8 mouse cellular contexts compared by ENCODE assay signal in the genomic region with DNA sequence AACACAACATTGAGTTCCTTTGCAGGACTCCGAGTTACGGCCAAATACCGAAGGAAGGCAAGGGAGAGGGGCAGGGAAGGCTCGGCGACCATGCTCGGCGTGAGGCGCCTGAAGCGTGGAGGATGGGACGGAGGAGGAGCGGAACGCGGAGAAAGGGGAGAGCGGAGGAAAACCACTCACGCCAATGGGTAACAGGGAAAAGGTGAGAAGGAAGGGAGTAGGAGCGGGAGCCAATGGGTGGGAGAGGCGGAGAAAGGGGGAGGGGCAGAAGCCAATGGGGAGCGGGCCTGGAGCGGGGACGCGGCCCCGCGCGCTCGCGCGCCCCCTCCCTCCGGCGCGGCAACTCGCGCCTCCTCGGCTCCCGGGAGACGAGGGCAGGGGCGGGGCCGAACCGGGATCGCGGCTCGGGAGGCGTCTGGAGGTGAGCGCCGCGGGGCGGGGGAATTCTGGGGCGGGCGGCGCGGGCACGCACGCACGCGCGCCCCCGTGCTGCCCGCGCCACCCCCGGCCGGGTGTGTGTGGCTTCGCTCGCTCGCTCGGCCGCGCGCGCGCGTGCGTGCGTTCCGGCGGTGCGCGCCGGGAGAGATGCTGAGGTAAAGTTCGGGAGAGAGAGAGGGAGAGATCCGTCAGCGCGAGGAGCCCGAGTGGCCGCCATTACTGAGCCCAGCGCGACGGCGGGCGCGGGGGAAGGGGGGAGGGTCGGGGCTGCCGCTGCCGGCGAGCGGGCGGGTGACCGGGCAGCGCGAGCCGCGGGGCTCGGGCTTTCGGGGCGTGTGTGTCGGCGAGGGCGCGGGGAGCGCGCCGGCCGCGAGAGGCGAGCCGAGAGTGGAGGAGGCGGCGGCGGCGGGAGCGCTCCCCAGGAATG. TPM values are rescaled to one million over a fixed set of nuclear protein-coding genes. Genes with fewer than 3 reads are reported as not detected.
DNase-seq lines count a peak whose midpoint lies in the region; ATAC-seq and TF ChIP-seq lines count a peak whose summit lies in the region.

A gene (plus strand): TSS at position 517 of the 865 bp plus-strand sequence.

- peaks cover 9% of the 10 kb centered on the region; the same call in 1 of the 2 replicates for H3K79me2 ChIP-seq in CH12.LX (replicated peaks; ENCODE audit: control insufficient read depth, extremely low read depth, insufficient read depth, poor library complexity, severe bottlenecking)

- no peaks in the 10 kb centered on the region for H3K36me3 ChIP-seq in CH12.LX (replicated peaks in 1 of 2; ENCODE audit: control insufficient read depth in 1 of 2, insufficient read depth in 1 of 2, low read length in 1 of 2)
- H3K36me3 ChIP-seq in forebrain, embryonic 11.5 days (ENCODE audit: control insufficient read depth, insufficient read depth, low read length) = no peaks in the 10 kb centered on the region
- H3K36me3 ChIP-seq in heart, embryonic 16.5 days (ENCODE audit: control insufficient read depth, insufficient read depth) = no peaks in the 10 kb centered on the region
- no peaks in the 10 kb centered on the region for H3K36me3 ChIP-seq in liver, embryonic 15.5 days (replicated peaks)
- H3K36me3 ChIP-seq in neural tube, embryonic 12.5 days = no peaks in the 10 kb centered on the region

- no peak for TF ChIP-seq RAD21 in CH12.LX (IDR thresholded peaks at IDR 0.05; ENCODE audit: low read depth, low read length)

- no peak for TF ChIP-seq CTCF in CH12.LX (conservative IDR thresholded peaks at IDR 0.05 in 1 of 2, IDR thresholded peaks at IDR 0.05 in 1 of 2; ENCODE audit: low read depth in 2 of 2, low read length in 2 of 2)

- in situ Hi-C loops in CH12.LX (cut with MboI; ENCODE audit: low pct_ligation_motif_present, low pct_unique_long_range_greater_than_20kb, low sequenced_read_pairs) = loop anchor here (5.0 kb wide), 1 partner anchor 119 kb away; no protein-coding TSS in a partner anchor

- peak within 1 kb of the TSS; percentile 82 to 94 (median 86) for H3K4me3 ChIP-seq in CH12.LX (replicated peaks in 1 of 3; ENCODE audit: low read depth in 2 of 3, low read length in 2 of 3, poor library complexity in 1 of 3)
- peak within 1 kb of the TSS; percentile 96 for H3K4me3 ChIP-seq in forebrain, embryonic 11.5 days (ENCODE audit: low read depth, low read length)
- H3K4me3 ChIP-seq in heart, embryonic 16.5 days (ENCODE audit: low read length) = peak within 1 kb of the TSS; percentile 94
- peak within 1 kb of the TSS; percentile 81 for H3K4me3 ChIP-seq in liver, embryonic 15.5 days (replicated peaks)
- H3K4me3 ChIP-seq in neural tube, embryonic 12.5 days = peak within 1 kb of the TSS; percentile 88

- TF ChIP-seq POLR2A in CH12.LX (IDR thresholded peaks at IDR 0.05; ENCODE audit: low read depth, low read length) = peak; percentile 63

- no peak for TF ChIP-seq EP300 in CH12.LX (IDR thresholded peaks at IDR 0.05; ENCODE audit: low read length)

- WGBS in forebrain, embryonic 11.5 days = under 1% methylated on average over 71 of the region's 119 CpGs
- under 1% methylated on average over 90 of the region's 119 CpGs for WGBS in heart, embryonic 16.5 days
- WGBS in liver, embryonic 15.5 days (ENCODE audit: insufficient replicate concordance) = under 1% methylated on average over 110 of the region's 119 CpGs
- under 1% methylated on average over 116 of the region's 119 CpGs for WGBS in neural tube, embryonic 12.5 days

- peak; percentile 93 for ATAC-seq in forebrain, embryonic 11.5 days (replicated peaks; ENCODE audit: low FRiP score)
- peak; percentile 96 for ATAC-seq in heart, embryonic 16.5 days (replicated peaks; ENCODE audit: extremely low read depth, insufficient read depth, low FRiP score)
- ATAC-seq in liver, embryonic 15.5 days (ENCODE audit: insufficient read depth) = peak; percentile 91
- ATAC-seq in neural tube, embryonic 12.5 days (ENCODE audit: low FRiP score, low read depth) = peak; percentile 98

- peak within 1 kb of the TSS; percentile 95 for H3K9ac ChIP-seq in CH12.LX (ENCODE audit: insufficient read depth, low read depth)
- peak within 1 kb of the TSS; percentile 99 for H3K9ac ChIP-seq in forebrain, embryonic 11.5 days (ENCODE audit: low read length)
- peak within 1 kb of the TSS; percentile 100 for H3K9ac ChIP-seq in heart, embryonic 16.5 days (ENCODE audit: low read length)
- H3K9ac ChIP-seq in liver, embryonic 15.5 days = peak within 1 kb of the TSS; percentile 72
- H3K9ac ChIP-seq in neural tube, embryonic 12.5 days = peak within 1 kb of the TSS; percentile 96

- dilution Hi-C loops in CH12.LX (cut with MboI; ENCODE audit: extremely low pct_ligation_motif_present, extremely low pct_unique_long_range_greater_than_20kb, low sequenced_read_pairs) = no loop called here

- DNase-seq in CH12.LX (ENCODE audit: extremely low read depth) = peak; percentile 77
- peak; percentile 70 for DNase-seq in c-Kit-positive CD71-positive TER-119-negative erythroid progenitor cells, embryonic 14.5 days (ENCODE audit: low read depth)
- DNase-seq in forebrain, embryonic 11.5 days (ENCODE audit: low spot score) = peak; percentile 99
- DNase-seq in kidney, postnatal 36 days = peak; percentile 97 to 99
- DNase-seq in telencephalon, adult 2 months (ENCODE audit: low read depth, low spot score) = peak; percentile 94

- peak within 1 kb of the TSS; percentile 78 for H3K4me2 ChIP-seq in CH12.LX (ENCODE audit: insufficient read depth, low read depth, poor library complexity, severe bottlenecking)
- H3K4me2 ChIP-seq in forebrain, embryonic 11.5 days (ENCODE audit: low read depth, low read length, severe bottlenecking) = peak within 1 kb of the TSS; percentile 77
- H3K4me2 ChIP-seq in heart, embryonic 16.5 days (ENCODE audit: low read depth, low read length) = peak within 1 kb of the TSS; percentile 87
- peak within 1 kb of the TSS; percentile 92 for H3K4me2 ChIP-seq in liver, embryonic 15.5 days
- peak within 1 kb of the TSS; percentile 70 for H3K4me2 ChIP-seq in neural tube, embryonic 12.5 days (replicated peaks)

- peaks cover 0 to 15% of the 10 kb centered on the region in 2 experiments; a peak in 2 of 4 replicates for H3K4me1 ChIP-seq in CH12.LX (ENCODE audit: control insufficient read depth in 1 of 2, insufficient read depth in 2 of 2)
- H3K4me1 ChIP-seq in forebrain, embryonic 11.5 days (replicated peaks; ENCODE audit: control insufficient read depth, insufficient read depth, low read length) = peaks cover 2% of the 10 kb centered on the region; the same call in 1 of the 2 replicates
- no peaks in the 10 kb centered on the region; the same call in 1 of the 2 replicates for H3K4me1 ChIP-seq in heart, embryonic 16.5 days (ENCODE audit: control insufficient read depth, insufficient read depth, low read length)
- H3K4me1 ChIP-seq in liver, embryonic 15.5 days (replicated peaks) = peaks cover 9% of the 10 kb centered on the region; the same call in 1 of the 2 replicates
- H3K4me1 ChIP-seq in neural tube, embryonic 12.5 days = peaks cover 8% of the 10 kb centered on the region; the same call in 1 of the 2 replicates

- no peaks in the 10 kb centered on the region for H3K9me3 ChIP-seq in CH12.LX (replicated peaks; ENCODE audit: low read length)
- no peaks in the 10 kb centered on the region for H3K9me3 ChIP-seq in forebrain, embryonic 11.5 days (ENCODE audit: control insufficient read depth, low read length)
- H3K9me3 ChIP-seq in heart, embryonic 16.5 days (replicated peaks; ENCODE audit: control insufficient read depth, low read length) = no peaks in the 10 kb centered on the region
- no peaks in the 10 kb centered on the region for H3K9me3 ChIP-seq in liver, embryonic 15.5 days (replicated peaks)
- H3K9me3 ChIP-seq in neural tube, embryonic 12.5 days = no peaks in the 10 kb centered on the region

- peak within 1 kb of the TSS; percentile 61 for H3K27ac ChIP-seq in CH12.LX (ENCODE audit: insufficient read depth, low read depth)
- H3K27ac ChIP-seq in forebrain, embryonic 11.5 days (ENCODE audit: low read depth, low read length) = peak within 1 kb of the TSS; percentile 99
- peak within 1 kb of the TSS; percentile 99 for H3K27ac ChIP-seq in heart, embryonic 16.5 days (ENCODE audit: low read length)
- H3K27ac ChIP-seq in liver, embryonic 15.5 days (replicated peaks) = peak within 1 kb of the TSS; percentile 84
- peak within 1 kb of the TSS; percentile 98 for H3K27ac ChIP-seq in neural tube, embryonic 12.5 days

- H3K27me3 ChIP-seq in CH12.LX (replicated peaks) = no peaks in the 10 kb centered on the region
- H3K27me3 ChIP-seq in forebrain, embryonic 11.5 days (ENCODE audit: control insufficient read depth, insufficient read depth, low read length) = no peaks in the 10 kb centered on the region
- no peaks in the 10 kb centered on the region for H3K27me3 ChIP-seq in heart, embryonic 16.5 days (ENCODE audit: control insufficient read depth, insufficient read depth, low read length)
- peaks cover 14% of the 10 kb centered on the region for H3K27me3 ChIP-seq in liver, embryonic 15.5 days
- no peaks in the 10 kb centered on the region for H3K27me3 ChIP-seq in neural tube, embryonic 12.5 days (replicated peaks)

TF ChIP-seq in CH12.LX, 34 proteins besides CTCF, POLR2A, EP300 and RAD21:
- TF ChIP-seq IRF4 (IDR thresholded peaks at IDR 0.05; ENCODE audit: low read depth, low read length) (0 out of 2 replicates have a peak, but pooled peaks have one; percentile 23), ZMIZ1 (IDR thresholded peaks at IDR 0.05; ENCODE audit: low read depth, low read length) (0 out of 2 replicates have a peak, but pooled peaks have one; percentile 12), CHD2 (IDR thresholded peaks at IDR 0.05; ENCODE audit: low read length) (peak; percentile 89; the same call in 1 of the 2 replicates), BHLHE40 (IDR thresholded peaks at IDR 0.05; ENCODE audit: low read depth, low read length) (peak; percentile 37; the same call in 1 of the 2 replicates), ZKSCAN1 (IDR thresholded peaks at IDR 0.05; ENCODE audit: borderline replicate concordance, low read depth, low read length) (no peak), NELFE (IDR thresholded peaks at IDR 0.05; ENCODE audit: low read depth, low read length) (peak; percentile 37; the same call in 1 of the 2 replicates), TCF12 (IDR thresholded peaks at IDR 0.05; ENCODE audit: low read depth, low read length) (0 out of 2 replicates have a peak, but pooled peaks have one; percentile 7), NRF1 (IDR thresholded peaks at IDR 0.05; ENCODE audit: low read depth, low read length) (peak; percentile 74), RCOR1 (conservative IDR thresholded peaks at IDR 0.05; ENCODE audit: low read depth, low read length) (no peak)

RNA-seq across cellular contexts. Expression of the gene that starts here (rescaled TPM):
- total RNA-seq in CH12.LX (2012; rRNA removed) (12.0 and 13.0 TPM in 2 replicates), CH12.LX (2014; rRNA removed) (42.7 and 45.5 TPM in 2 replicates)
- polyA plus RNA-seq in CH12.LX (2012; ENCODE audit: insufficient read length, low read depth) = 11.1 and 13.0 TPM in 2 replicates
- 59.5 and 71.6 TPM in 2 replicates for polyA plus RNA-seq in forebrain, embryonic 11.5 days (2014; fragmentation: Nextera tagmentation; extraction: Ambion mirVana)
- polyA plus RNA-seq in heart, embryonic 16.5 days (2015; fragmentation: Nextera tagmentation; extraction: Ambion mirVana) = 29.4 and 32.7 TPM in 2 replicates
- polyA plus RNA-seq in liver, embryonic 15.5 days (2015; fragmentation: Nextera tagmentation; extraction: Ambion mirVana) = 7.9 and 9.2 TPM in 2 replicates
- 41.1 and 45.3 TPM in 2 replicates for polyA plus RNA-seq in neural tube, embryonic 12.5 days (2016; fragmentation: Nextera tagmentation; extraction: Ambion mirVana)

Comparison
In these comparisons a context has a peak if more than half of its experiments do, and no peak if none do; other contexts are left out.
1. Peak in every context shown above with its lines: DNase-seq, ATAC-seq, H3K4me3 ChIP-seq and H3K27ac ChIP-seq.